Mouse (Mus musculus): ENCODE data around the gene Med4. TPM values are rescaled to one million over a fixed set of nuclear protein-coding genes. Genes with fewer than 3 reads are reported as not detected.

The Med4 gene
- total RNA-seq, 1 experiment, result 31.7 TPM

DNA sequence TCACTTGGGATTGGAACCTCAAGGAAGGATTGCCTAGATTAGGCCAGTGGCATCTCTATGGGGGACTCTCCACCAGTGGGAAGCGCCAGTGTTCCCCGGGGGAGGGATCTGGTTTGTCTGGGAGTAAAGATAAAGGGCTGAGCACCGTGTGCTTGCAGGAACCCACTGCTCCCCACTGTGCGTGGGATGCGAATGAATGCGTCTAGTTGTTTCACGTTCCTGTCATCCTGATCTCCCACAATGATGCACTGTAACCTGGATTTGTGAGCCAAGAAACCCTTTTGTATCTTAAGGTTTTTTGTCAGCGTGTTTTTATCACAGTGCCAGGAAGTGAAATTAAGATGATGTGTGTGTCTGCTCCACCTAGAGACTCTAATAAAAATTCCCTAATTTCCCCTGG is 40.9 kb downstream of the Med4 start:
- no peak overlapping the region for H3K9ac ChIP-seq (ENCODE audit: insufficient read depth, low read depth, low read length, poor library complexity, severe bottlenecking)
- H3K4me1 ChIP-seq (ENCODE audit: control insufficient read depth in 2 of 2, insufficient read depth in 2 of 2, low read length in 2 of 2, poor library complexity in 1 of 2), result 0 out of 4 replicates have a peak, but pooled peaks cover 0 to 7% of the 10 kb centered on the region in 2 experiments
- H3K9me3 ChIP-seq (ENCODE audit: control insufficient read depth, insufficient read depth, low read depth, low read length), result no peaks in the 10 kb centered on the region
- no peaks in the 10 kb centered on the region for H3K36me3 ChIP-seq (ENCODE audit: control insufficient read depth, insufficient read depth, low read length, poor library complexity, severe bottlenecking)
- in situ Hi-C loops (cut with MboI; ENCODE audit: low sequenced_read_pairs in 2 of 2, unreplicated experiment in 2 of 2), result no loop called here
- H3K4me3 ChIP-seq (ENCODE audit: insufficient read depth in 1 of 2, low read depth in 1 of 2, low read length in 2 of 2, poor library complexity in 1 of 2, severe bottlenecking in 1 of 2), result no peak overlapping the region
- no peak overlapping the region for H3K27ac ChIP-seq (ENCODE audit: insufficient read depth, low read depth, low read length, poor library complexity, severe bottlenecking)
- no peak for DNase-seq (ENCODE audit: low read depth, low spot score)
- TF ChIP-seq ZNF384 (IDR thresholded peaks at IDR 0.05; ENCODE audit: low read depth, low read length) (no peak), CHD2 (IDR thresholded peaks at IDR 0.05; ENCODE audit: low read depth, low read length) (no peak), MAFK (IDR thresholded peaks at IDR 0.05; ENCODE audit: insufficient read depth, low read depth, low read length) (no peak), HCFC1 (IDR thresholded peaks at IDR 0.05; ENCODE audit: borderline replicate concordance, insufficient read depth, low read length) (no peak), ZC3H11A (IDR thresholded peaks at IDR 0.05; ENCODE audit: borderline replicate concordance, low read depth, low read length) (no peak)

GRCm38 (mm10) chr14:73551164-73551563 is 41.3 kb downstream of the Med4 start:
- TF ChIP-seq ZC3H11A (IDR thresholded peaks at IDR 0.05; ENCODE audit: borderline replicate concordance, low read depth, low read length), result no peak
- Histone ChIP-seq H3K4me1 (ENCODE audit: control insufficient read depth in 2 of 2, insufficient read depth in 2 of 2, low read length in 2 of 2, poor library complexity in 1 of 2) (0 out of 4 replicates have a peak, but pooled peaks cover 0 to 7% of the 10 kb centered on the region in 2 experiments), H3K27ac (ENCODE audit: insufficient read depth, low read depth, low read length, poor library complexity, severe bottlenecking) (no peak overlapping the region), H3K36me3 (ENCODE audit: control insufficient read depth, insufficient read depth, low read length, poor library complexity, severe bottlenecking) (peaks cover 2% of the 10 kb centered on the region; the same call in 1 of the 2 replicates), H3K9ac (ENCODE audit: insufficient read depth, low read depth, low read length, poor library complexity, severe bottlenecking) (no peak overlapping the region), H3K9me3 (ENCODE audit: control insufficient read depth, insufficient read depth, low read depth, low read length) (no peaks in the 10 kb centered on the region), H3K4me3 (ENCODE audit: insufficient read depth in 1 of 2, low read depth in 1 of 2, low read length in 2 of 2, poor library complexity in 1 of 2, severe bottlenecking in 1 of 2) (no peak overlapping the region)
- in situ Hi-C loops (cut with MboI; ENCODE audit: low sequenced_read_pairs in 2 of 2, unreplicated experiment in 2 of 2), result no loop called here
- no peak for DNase-seq (ENCODE audit: low read depth, low spot score)

DNA sequence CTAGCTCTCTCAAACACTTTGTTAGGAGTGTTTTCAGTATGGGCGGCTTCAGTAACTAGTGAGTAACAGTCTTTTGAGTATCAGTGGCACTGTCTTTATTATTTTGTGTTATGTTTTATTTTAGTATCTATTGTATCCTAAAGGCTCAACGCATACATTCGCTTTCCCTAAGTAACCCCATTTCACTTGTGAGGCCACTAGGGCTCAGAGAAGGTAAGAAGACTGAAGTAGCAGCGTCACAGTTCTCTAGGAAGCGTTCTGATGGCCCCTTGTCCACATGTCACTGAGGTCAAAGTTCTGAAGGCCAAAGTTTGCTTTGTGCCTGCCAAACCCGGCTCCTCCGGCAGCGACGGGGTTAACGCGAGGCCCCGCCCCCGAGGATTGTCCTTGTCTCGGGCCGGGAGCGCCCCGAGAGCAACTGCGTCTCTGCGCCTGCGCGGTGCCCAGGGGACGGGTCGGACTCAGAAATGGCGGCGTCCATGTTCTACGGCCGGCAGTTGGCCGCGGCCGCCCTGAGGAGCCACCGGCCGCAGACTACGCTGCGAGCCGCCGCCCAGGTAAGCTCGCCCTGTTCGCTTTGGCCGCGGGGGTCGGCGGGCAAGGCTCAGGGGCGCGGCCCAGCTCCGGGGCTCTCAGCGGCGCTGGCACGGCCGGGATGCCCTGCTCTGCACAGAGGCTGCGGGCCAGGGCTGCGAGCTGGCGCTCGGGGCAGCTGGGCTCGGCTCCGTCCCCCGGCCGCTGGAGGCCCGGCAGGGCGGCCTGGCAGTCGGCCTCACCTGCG is 42.7 kb downstream of the Med4 start:
- in situ Hi-C loops (cut with MboI; ENCODE audit: low sequenced_read_pairs in 2 of 2, unreplicated experiment in 2 of 2), result no loop called here

DNA sequence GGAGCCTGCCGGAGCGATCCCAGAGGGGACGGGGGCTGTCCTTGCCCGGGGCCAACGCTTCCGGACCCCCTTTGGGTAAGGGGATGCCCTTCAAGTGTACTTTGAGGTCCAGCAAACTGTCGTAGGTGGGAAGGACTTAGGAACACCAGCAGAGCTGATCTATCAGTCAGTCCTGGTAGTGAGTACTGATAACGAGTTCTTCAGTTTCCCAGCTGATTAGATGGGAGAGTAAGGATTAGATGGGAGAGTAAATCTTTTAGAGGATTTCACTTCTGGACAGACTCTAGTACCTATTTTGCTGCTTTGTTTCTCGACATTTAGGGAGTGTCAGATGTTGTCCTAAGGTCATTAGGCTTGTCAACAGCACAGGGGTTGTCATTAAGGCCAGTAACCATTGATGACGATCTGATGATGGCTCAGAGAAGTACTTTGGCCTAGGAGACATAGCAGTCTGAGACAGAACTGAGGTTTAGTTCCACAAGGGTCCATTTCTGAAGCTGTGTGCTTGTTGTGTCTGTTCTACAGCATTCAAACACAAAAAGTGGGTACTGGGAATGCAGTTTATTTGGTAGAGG is 43.4 kb downstream of the Med4 start:
- no peak overlapping the region; the same call in 1 of the 2 replicates for H3K27ac ChIP-seq (ENCODE audit: insufficient read depth, low read depth, low read length, poor library complexity, severe bottlenecking)

More for the DNA sequence above, 42.7 kb downstream of the Med4 start:
- H3K27ac ChIP-seq (ENCODE audit: insufficient read depth, low read depth, low read length, poor library complexity, severe bottlenecking), result peak overlapping the region; percentile 21; the same call in 1 of the 2 replicates
- no peaks in the 10 kb centered on the region for H3K9me3 ChIP-seq (ENCODE audit: control insufficient read depth, insufficient read depth, low read depth, low read length)
- peak overlapping the region; percentile 94 for H3K9ac ChIP-seq (ENCODE audit: insufficient read depth, low read depth, low read length, poor library complexity, severe bottlenecking)
- 0 out of 4 replicates have a peak, but pooled peaks cover 0 to 7% of the 10 kb centered on the region in 2 experiments for H3K4me1 ChIP-seq (ENCODE audit: control insufficient read depth in 2 of 2, insufficient read depth in 2 of 2, low read length in 2 of 2, poor library complexity in 1 of 2)
- H3K36me3 ChIP-seq (ENCODE audit: control insufficient read depth, insufficient read depth, low read length, poor library complexity, severe bottlenecking), result peaks cover 4% of the 10 kb centered on the region; the same call in 1 of the 2 replicates
- TF ChIP-seq MAFK (IDR thresholded peaks at IDR 0.05; ENCODE audit: insufficient read depth, low read depth, low read length), result no peak
- no peak for TF ChIP-seq ZNF384 (IDR thresholded peaks at IDR 0.05; ENCODE audit: low read depth, low read length)
- TF ChIP-seq ZC3H11A (IDR thresholded peaks at IDR 0.05; ENCODE audit: borderline replicate concordance, low read depth, low read length), result no peak
- no peak for TF ChIP-seq CHD2 (IDR thresholded peaks at IDR 0.05; ENCODE audit: low read depth, low read length)
- no peak for TF ChIP-seq HCFC1 (IDR thresholded peaks at IDR 0.05; ENCODE audit: borderline replicate concordance, insufficient read depth, low read length)
- H3K4me3 ChIP-seq (ENCODE audit: insufficient read depth in 1 of 2, low read depth in 1 of 2, low read length in 2 of 2, poor library complexity in 1 of 2, severe bottlenecking in 1 of 2), result peak overlapping the region; percentile 83 to 98
- DNase-seq (ENCODE audit: low read depth, low spot score), result peak; percentile 86

More for the DNA sequence above, 43.4 kb downstream of the Med4 start:
- peak overlapping the region; percentile 83 to 98 for H3K4me3 ChIP-seq (ENCODE audit: insufficient read depth in 1 of 2, low read depth in 1 of 2, low read length in 2 of 2, poor library complexity in 1 of 2, severe bottlenecking in 1 of 2)
- DNase-seq (ENCODE audit: low read depth, low spot score), result no peak
- H3K36me3 ChIP-seq (ENCODE audit: control insufficient read depth, insufficient read depth, low read length, poor library complexity, severe bottlenecking), result peaks cover 4% of the 10 kb centered on the region; the same call in 1 of the 2 replicates
- no peaks in the 10 kb centered on the region for H3K9me3 ChIP-seq (ENCODE audit: control insufficient read depth, insufficient read depth, low read depth, low read length)
- peak overlapping the region; percentile 94 for H3K9ac ChIP-seq (ENCODE audit: insufficient read depth, low read depth, low read length, poor library complexity, severe bottlenecking)
- H3K4me1 ChIP-seq (ENCODE audit: control insufficient read depth in 2 of 2, insufficient read depth in 2 of 2, low read length in 2 of 2, poor library complexity in 1 of 2), result 0 out of 4 replicates have a peak, but pooled peaks cover 0 to 7% of the 10 kb centered on the region in 2 experiments
- TF ChIP-seq HCFC1 (IDR thresholded peaks at IDR 0.05; ENCODE audit: borderline replicate concordance, insufficient read depth, low read length) (no peak), MAFK (IDR thresholded peaks at IDR 0.05; ENCODE audit: insufficient read depth, low read depth, low read length) (no peak), CHD2 (IDR thresholded peaks at IDR 0.05; ENCODE audit: low read depth, low read length) (no peak), ZC3H11A (IDR thresholded peaks at IDR 0.05; ENCODE audit: borderline replicate concordance, low read depth, low read length) (no peak), ZNF384 (IDR thresholded peaks at IDR 0.05; ENCODE audit: low read depth, low read length) (no peak)
- in situ Hi-C loops (cut with MboI; ENCODE audit: low sequenced_read_pairs in 2 of 2, unreplicated experiment in 2 of 2), result no loop called here

Other genes with a start within 250 kb of the Med4 start
- gene Rb1, start 184.2 kb upstream of the Med4 start, total RNA-seq (2012; rRNA removed), result 4.7 and 8.1 TPM in 2 replicates
- 97.7 and 159 TPM in 2 replicates for gene Itm2b, start 124.7 kb upstream of the Med4 start, total RNA-seq (2012; rRNA removed)
- gene Sucla2, start 15.3 kb downstream of the Med4 start, total RNA-seq (2012; rRNA removed), result 35.0 and 42.7 TPM in 2 replicates
- 2.0 and 2.3 TPM in 2 replicates for gene Nudt15, start 38.2 kb downstream of the Med4 start, total RNA-seq (2012; rRNA removed)
- 0.16 TPM in 1 of 2 replicates, not detected in the other for gene Gm21750, start 151.2 kb downstream of the Med4 start, total RNA-seq (2012; rRNA removed)

Data from ES-E14 (cell line).